Mouse (Mus musculus): ENCODE data around the gene Gm20388. TPM values are rescaled to one million over a fixed set of nuclear protein-coding genes. Genes with fewer than 3 reads are reported as not detected.

Gene Gm20388
- total RNA-seq, 1 experiment: 27.0 TPM

DNA sequence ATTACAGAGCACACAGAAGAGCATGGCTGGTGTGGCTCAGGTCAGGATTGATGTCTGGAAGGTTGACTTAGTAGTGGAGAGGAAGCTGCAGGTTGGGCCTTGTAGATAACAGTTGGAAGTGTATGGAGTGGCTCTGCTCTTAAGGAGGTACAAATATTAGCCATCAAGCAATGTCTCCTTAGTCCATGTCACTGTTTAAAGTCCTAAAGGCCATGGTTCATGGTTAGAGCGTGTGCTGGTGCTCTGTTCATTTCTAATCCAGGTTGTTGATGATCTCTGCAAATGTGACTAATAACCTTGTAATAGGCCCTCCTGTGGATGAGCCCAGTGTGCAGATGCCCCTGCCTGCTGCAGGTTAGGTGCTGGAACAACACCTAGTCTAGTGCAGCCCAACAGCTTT is 2047.8 kb downstream of the Gm20388 start:
- in situ Hi-C loops (cut with MboI; ENCODE audit: low sequenced_read_pairs in 2 of 2, unreplicated experiment in 2 of 2): no loop called here
- Histone ChIP-seq H3K4me3 (ENCODE audit: insufficient read depth in 1 of 2, low read depth in 1 of 2, low read length in 2 of 2, poor library complexity in 1 of 2, severe bottlenecking in 1 of 2) (no peak overlapping the region), H3K4me1 (ENCODE audit: control insufficient read depth in 2 of 2, insufficient read depth in 2 of 2, low read length in 2 of 2, poor library complexity in 1 of 2) (peaks cover 0 to 13% of the 10 kb centered on the region in 2 experiments; a peak in 2 of 4 replicates), H3K36me3 (ENCODE audit: control insufficient read depth, insufficient read depth, low read length, poor library complexity, severe bottlenecking) (peaks cover 17% of the 10 kb centered on the region), H3K9ac (ENCODE audit: insufficient read depth, low read depth, low read length, poor library complexity, severe bottlenecking) (no peak overlapping the region), H3K9me3 (ENCODE audit: control insufficient read depth, insufficient read depth, low read depth, low read length) (no peaks in the 10 kb centered on the region), H3K27ac (ENCODE audit: insufficient read depth, low read depth, low read length, poor library complexity, severe bottlenecking) (no peak overlapping the region)
- no peak for DNase-seq (ENCODE audit: low read depth, low spot score)
- no peak for TF ChIP-seq HCFC1 (IDR thresholded peaks at IDR 0.05; ENCODE audit: borderline replicate concordance, insufficient read depth, low read length)
- no peak for TF ChIP-seq MAFK (IDR thresholded peaks at IDR 0.05; ENCODE audit: insufficient read depth, low read depth, low read length)
- TF ChIP-seq ZNF384 (IDR thresholded peaks at IDR 0.05; ENCODE audit: low read depth, low read length): no peak
- no peak for TF ChIP-seq ZC3H11A (IDR thresholded peaks at IDR 0.05; ENCODE audit: borderline replicate concordance, low read depth, low read length)
- no peak for TF ChIP-seq CHD2 (IDR thresholded peaks at IDR 0.05; ENCODE audit: low read depth, low read length)

GRCm38 (mm10) chr8:121962892-121963291 is 2052.3 kb downstream of the Gm20388 start:
- in situ Hi-C loops (cut with MboI; ENCODE audit: low sequenced_read_pairs in 2 of 2, unreplicated experiment in 2 of 2): no loop called here
- DNase-seq (ENCODE audit: low read depth, low spot score): no peak
- Histone ChIP-seq H3K27ac (ENCODE audit: insufficient read depth, low read depth, low read length, poor library complexity, severe bottlenecking) (no peak overlapping the region), H3K36me3 (ENCODE audit: control insufficient read depth, insufficient read depth, low read length, poor library complexity, severe bottlenecking) (peaks cover 2% of the 10 kb centered on the region; the same call in 1 of the 2 replicates), H3K4me1 (ENCODE audit: control insufficient read depth in 2 of 2, insufficient read depth in 2 of 2, low read length in 2 of 2, poor library complexity in 1 of 2) (peaks cover 4 to 16% of the 10 kb centered on the region in 2 experiments), H3K9me3 (ENCODE audit: control insufficient read depth, insufficient read depth, low read depth, low read length) (no peaks in the 10 kb centered on the region), H3K4me3 (ENCODE audit: insufficient read depth in 1 of 2, low read depth in 1 of 2, low read length in 2 of 2, poor library complexity in 1 of 2, severe bottlenecking in 1 of 2) (no peak overlapping the region), H3K9ac (ENCODE audit: insufficient read depth, low read depth, low read length, poor library complexity, severe bottlenecking) (no peak overlapping the region)
- TF ChIP-seq ZNF384 (IDR thresholded peaks at IDR 0.05; ENCODE audit: low read depth, low read length) (no peak), MAFK (IDR thresholded peaks at IDR 0.05; ENCODE audit: insufficient read depth, low read depth, low read length) (no peak), HCFC1 (IDR thresholded peaks at IDR 0.05; ENCODE audit: borderline replicate concordance, insufficient read depth, low read length) (no peak), ZC3H11A (IDR thresholded peaks at IDR 0.05; ENCODE audit: borderline replicate concordance, low read depth, low read length) (no peak), CHD2 (IDR thresholded peaks at IDR 0.05; ENCODE audit: low read depth, low read length) (no peak)

DNA sequence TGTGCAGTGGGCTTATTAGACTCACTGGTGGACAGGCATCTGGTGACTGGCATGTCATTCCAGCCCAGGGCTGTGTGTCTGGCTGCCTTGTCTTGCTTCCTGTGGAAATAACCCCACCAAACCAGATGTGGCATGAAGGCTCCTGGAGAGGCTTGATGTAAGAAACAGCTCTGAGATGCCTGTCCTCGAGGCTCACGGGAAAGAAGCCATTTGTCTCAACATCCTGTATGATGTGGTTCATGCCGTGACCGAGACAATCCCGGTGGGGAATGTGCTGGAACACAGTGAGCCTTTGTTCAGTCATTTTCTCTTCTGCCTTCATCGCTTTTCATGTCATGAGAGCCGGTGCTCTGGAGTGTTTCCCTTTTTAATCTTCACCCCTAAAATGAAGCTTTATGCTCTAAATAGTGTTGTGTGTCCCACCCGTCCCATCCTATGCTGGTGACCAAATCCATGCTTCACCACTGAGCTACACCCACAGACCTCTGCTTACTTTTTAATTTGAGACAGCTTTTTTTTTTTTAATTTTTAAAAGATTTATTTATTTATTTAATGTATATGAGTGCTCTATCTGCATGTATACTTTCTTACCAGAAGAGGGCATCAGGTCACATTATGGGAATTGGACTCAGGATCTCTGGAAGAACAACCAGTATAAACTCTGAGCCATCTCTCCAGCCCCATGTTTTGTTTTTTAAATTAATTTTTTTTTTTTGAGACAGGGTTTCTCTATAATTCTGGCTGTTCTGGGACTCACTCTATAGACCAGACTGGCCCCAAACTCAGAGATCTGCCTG is 2054.3 kb downstream of the Gm20388 start:
- no peak overlapping the region for H3K27ac ChIP-seq (ENCODE audit: insufficient read depth, low read depth, low read length, poor library complexity, severe bottlenecking)
- H3K4me3 ChIP-seq (ENCODE audit: insufficient read depth in 1 of 2, low read depth in 1 of 2, low read length in 2 of 2, poor library complexity in 1 of 2, severe bottlenecking in 1 of 2): no peak overlapping the region

GRCm38 (mm10) chr8:121966110-121966509 is 2055.5 kb downstream of the Gm20388 start:
- H3K4me3 ChIP-seq (ENCODE audit: insufficient read depth in 1 of 2, low read depth in 1 of 2, low read length in 2 of 2, poor library complexity in 1 of 2, severe bottlenecking in 1 of 2): no peak overlapping the region
- no peak for DNase-seq (ENCODE audit: low read depth, low spot score)
- peaks cover 4 to 16% of the 10 kb centered on the region in 2 experiments for H3K4me1 ChIP-seq (ENCODE audit: control insufficient read depth in 2 of 2, insufficient read depth in 2 of 2, low read length in 2 of 2, poor library complexity in 1 of 2)
- TF ChIP-seq CHD2 (IDR thresholded peaks at IDR 0.05; ENCODE audit: low read depth, low read length) (no peak), ZC3H11A (IDR thresholded peaks at IDR 0.05; ENCODE audit: borderline replicate concordance, low read depth, low read length) (no peak), ZNF384 (IDR thresholded peaks at IDR 0.05; ENCODE audit: low read depth, low read length) (no peak), HCFC1 (IDR thresholded peaks at IDR 0.05; ENCODE audit: borderline replicate concordance, insufficient read depth, low read length) (no peak)
- 0 out of 2 replicates have a peak overlapping the region, but pooled peaks have one; percentile 33 for H3K9ac ChIP-seq (ENCODE audit: insufficient read depth, low read depth, low read length, poor library complexity, severe bottlenecking)
- H3K27ac ChIP-seq (ENCODE audit: insufficient read depth, low read depth, low read length, poor library complexity, severe bottlenecking): no peak overlapping the region
- H3K36me3 ChIP-seq (ENCODE audit: control insufficient read depth, insufficient read depth, low read length, poor library complexity, severe bottlenecking): peaks cover 5% of the 10 kb centered on the region; the same call in 1 of the 2 replicates
- H3K9me3 ChIP-seq (ENCODE audit: control insufficient read depth, insufficient read depth, low read depth, low read length): no peaks in the 10 kb centered on the region
- in situ Hi-C loops (cut with MboI; ENCODE audit: low sequenced_read_pairs in 2 of 2, unreplicated experiment in 2 of 2): no loop called here

More for the DNA sequence above, 2054.3 kb downstream of the Gm20388 start:
- Histone ChIP-seq H3K9ac (ENCODE audit: insufficient read depth, low read depth, low read length, poor library complexity, severe bottlenecking) (no peak overlapping the region; the same call in 1 of the 2 replicates), H3K9me3 (ENCODE audit: control insufficient read depth, insufficient read depth, low read depth, low read length) (no peaks in the 10 kb centered on the region), H3K4me1 (ENCODE audit: control insufficient read depth in 2 of 2, insufficient read depth in 2 of 2, low read length in 2 of 2, poor library complexity in 1 of 2) (peaks cover 4 to 16% of the 10 kb centered on the region in 2 experiments), H3K36me3 (ENCODE audit: control insufficient read depth, insufficient read depth, low read length, poor library complexity, severe bottlenecking) (no peaks in the 10 kb centered on the region)
- no peak for DNase-seq (ENCODE audit: low read depth, low spot score)
- no peak for TF ChIP-seq ZNF384 (IDR thresholded peaks at IDR 0.05; ENCODE audit: low read depth, low read length)
- TF ChIP-seq HCFC1 (IDR thresholded peaks at IDR 0.05; ENCODE audit: borderline replicate concordance, insufficient read depth, low read length): no peak
- TF ChIP-seq MAFK (IDR thresholded peaks at IDR 0.05; ENCODE audit: insufficient read depth, low read depth, low read length): no peak
- in situ Hi-C loops (cut with MboI; ENCODE audit: low sequenced_read_pairs in 2 of 2, unreplicated experiment in 2 of 2): no loop called here
